Mouse (Mus musculus) thymus, adult 18-20 months (tissue): ENCODE results near the gene Pip4k2a.
A peak's percentile ranks its signal among the peaks of the same experiment; 100 is the strongest.
"Not testable (repeated sequence)": the region's sequence is repeated elsewhere in the genome, so short reads cannot be mapped to it uniquely, and the experiment has no call there.

Experiments used
- DNase-seq, 2 experiments: peaks; one replicate each; pipeline ENCODE4 v3.0.0; 2022; ENCODE audit warnings: mixed read lengths in 2 of 2

Pip4k2a gene

DNA sequence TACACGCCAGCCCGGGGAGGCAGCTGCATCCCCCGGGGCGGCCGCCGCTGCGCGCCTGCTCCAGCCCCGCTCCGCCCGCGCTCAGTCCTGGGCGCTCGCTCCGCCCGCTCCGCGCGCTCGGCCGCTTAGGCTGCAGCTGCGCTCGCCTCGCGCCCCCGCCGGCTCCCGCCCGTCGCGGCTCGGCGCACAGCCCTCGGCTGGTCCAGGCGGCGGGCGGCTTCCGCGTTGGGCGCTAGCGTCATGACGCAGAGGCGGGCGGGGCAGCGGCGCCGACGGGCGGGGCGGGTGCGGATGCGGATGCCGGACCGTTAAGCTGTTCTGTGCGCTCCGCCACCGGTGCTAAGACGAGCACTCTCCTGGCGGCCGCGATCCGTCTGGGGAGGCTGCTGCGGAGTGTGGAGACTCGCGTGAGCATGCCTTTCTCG lies at the start of gene Pip4k2a, which contains the start of gene 4930426L09Rik:
Gene Pip4k2a, minus strand, starts transcription at position 73 of the 425 bp plus-strand sequence.
Gene 4930426L09Rik, plus strand, starts transcription at position 290 of the 425 bp plus-strand sequence.
- DNase-seq = peak; percentile 94 to 96

DNA sequence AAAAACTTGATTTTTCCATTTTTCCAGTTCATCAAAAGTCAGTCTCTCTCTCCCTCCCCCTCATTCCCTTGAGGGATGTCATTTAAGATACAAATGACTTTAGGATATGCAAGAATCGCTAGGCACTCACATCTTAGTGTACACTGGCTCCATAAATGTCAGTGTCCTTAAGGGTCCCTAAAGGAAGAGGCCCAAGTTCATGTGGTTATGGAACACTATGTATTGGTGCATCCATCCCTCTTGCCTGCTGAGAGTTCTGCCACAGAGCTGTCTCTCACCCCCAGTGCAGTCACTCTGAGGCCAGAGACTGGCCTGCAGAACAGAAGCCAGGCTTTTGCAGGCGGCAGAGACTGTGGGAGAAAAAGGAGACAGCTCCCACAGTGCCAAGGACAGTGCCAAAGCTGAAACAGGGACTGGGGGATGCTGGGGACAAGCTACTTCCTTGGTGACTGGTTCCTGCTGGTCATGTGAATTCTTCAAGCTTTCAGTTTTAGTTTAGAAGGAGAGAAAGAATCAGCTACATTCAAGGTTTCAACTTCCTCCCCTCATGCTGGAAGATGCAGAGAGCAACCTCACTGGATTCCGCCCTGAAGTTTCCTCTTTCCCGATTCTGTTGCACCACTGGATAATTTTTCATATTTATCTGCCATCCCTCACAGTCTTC lies 40.1 kb upstream of the Pip4k2a start:
- no peak for DNase-seq

DNA sequence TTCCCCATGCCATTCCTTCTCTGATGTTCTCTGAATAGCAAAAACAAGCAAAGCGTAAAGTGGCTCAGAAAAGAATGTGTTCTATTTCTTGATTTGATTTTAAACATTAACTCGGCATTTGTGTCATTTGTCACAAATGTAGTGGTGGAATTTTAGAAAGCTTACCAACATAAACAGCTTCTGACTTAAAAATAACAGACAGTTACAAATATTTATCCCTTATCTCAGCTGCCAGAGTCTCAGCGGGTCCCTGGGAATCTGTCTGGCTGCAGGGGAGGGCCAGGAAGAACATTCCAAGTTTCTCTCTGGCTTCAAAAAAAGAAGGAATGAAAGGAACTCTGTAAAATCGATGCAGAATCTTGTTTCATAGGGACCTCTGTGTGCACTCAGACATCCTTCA lies 39.5 kb upstream of the Pip4k2a start:
- no peak for DNase-seq

DNA sequence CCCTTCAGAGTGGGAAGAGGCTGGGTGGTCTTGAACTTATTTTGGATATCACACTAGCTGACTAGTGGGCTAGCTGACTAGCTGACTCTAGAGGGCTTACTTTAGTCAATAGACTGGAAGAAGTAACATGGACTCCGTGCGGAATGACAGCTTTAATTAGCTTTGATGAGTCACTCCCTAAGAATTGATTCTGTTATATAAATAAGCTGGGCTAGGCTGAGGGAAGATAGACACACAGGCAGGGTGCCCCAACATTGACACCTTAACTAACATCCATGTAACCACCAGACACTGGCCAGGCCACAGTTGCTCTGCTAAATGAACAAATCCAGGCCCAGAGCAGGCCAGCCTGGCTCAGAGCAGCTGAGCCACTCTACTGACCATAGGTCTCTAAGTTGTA lies 26.9 kb upstream of the Pip4k2a start:
- no peak for DNase-seq

DNA sequence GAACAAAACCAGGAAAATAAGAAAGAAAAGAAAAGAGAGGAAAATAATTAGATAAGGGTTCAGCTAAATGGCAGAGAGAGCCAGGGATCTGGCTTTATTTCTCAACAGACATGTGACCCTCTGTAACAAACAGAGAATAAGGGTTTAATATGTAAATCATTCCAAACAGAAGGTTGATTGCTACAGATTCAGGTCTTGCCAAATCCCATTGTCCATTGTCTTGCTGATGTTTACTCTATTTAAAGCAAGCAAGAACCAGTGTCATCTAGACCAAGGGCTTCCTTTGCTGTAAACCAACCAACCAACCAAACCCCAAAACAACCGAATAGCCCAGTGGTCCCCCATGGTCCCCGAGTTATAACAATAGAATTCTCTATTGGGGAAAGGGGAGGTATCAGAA lies 20.1 kb upstream of the Pip4k2a start:
- no peak for DNase-seq

DNA sequence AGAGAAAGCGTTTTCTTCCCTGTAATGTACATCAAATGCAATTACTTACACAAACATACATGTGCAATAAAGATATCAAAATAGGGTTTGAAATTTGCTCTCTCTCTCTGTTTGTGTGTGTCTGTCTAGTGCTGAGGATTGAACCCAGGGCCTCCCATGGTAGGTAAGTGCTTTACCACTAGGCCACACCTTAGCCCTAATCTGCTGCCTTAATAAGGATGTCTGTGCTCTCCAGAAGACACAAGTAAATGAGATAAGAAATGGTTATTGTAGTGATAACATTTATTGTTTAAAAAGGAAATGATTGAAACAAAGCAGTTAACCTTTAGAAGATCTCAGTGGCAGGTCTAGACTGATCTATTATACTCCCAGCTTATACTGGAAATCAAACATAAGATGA lies 18.9 kb upstream of the Pip4k2a start:
- DNase-seq = no peak

- DNase-seq = peak; percentile 50 to 72
These were observed 18.4 kb upstream of the Pip4k2a start for GRCm38 (mm10) chr2:19016348-19016747.

DNA sequence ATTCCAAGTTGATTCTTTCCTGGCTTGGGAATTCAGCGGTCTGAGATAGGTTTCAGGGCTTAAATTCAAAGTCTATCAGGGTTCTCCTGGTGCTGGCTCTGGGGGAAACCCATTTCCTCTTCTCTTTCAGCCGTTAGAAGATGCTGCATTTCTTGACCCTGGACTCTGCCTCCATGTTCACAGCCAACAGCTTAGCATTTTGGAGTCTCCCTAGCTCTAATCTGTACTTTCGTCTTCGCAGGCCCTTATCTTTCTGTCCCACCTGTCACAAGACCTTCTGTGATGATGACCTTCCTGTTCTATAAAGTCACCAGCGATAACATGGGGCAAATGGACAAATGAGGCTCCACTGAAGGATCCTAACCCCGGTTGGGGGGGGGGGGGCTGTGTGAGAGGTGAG lies 13.5 kb upstream of the Pip4k2a start:
- no peak for DNase-seq

DNA sequence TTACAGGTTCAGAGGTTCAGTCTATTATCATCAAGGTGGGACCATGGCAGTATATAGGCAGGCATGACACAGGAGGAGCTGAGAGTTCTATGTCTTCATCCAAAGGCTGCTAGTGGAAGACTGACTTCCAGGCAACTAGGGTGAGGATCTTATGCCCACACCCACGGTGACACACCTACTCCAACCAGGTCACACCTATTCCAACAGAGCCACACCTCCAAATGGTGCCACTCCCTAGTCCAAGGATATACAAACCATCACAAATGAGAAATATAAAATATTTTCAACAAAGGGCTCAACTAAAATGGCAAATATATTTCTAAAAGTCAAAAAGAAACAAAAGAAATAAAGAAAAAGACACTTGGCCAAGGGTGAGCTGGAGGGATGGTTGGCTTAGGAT lies 12.6 kb upstream of the Pip4k2a start:
- DNase-seq = not testable (repeated sequence)

DNA sequence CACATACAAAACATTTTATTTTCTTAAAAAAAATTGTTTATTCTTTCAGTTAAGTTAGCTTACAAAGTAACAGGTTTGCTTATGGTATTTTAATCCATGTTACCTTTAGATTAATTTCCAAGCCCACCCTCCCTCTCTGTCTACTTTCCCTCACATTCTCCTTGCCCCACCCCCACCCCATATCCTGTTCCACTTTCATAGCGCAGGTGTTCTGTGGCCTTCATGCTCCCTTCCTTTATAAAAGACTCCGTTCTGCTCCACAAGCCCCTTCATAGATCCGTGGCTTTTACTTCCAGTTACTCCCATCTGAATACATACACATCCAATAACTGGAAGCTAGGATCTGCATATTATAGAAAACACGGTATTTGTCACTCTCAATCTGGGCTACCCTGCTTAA lies 9.7 kb upstream of the Pip4k2a start:
- DNase-seq = no peak

DNA sequence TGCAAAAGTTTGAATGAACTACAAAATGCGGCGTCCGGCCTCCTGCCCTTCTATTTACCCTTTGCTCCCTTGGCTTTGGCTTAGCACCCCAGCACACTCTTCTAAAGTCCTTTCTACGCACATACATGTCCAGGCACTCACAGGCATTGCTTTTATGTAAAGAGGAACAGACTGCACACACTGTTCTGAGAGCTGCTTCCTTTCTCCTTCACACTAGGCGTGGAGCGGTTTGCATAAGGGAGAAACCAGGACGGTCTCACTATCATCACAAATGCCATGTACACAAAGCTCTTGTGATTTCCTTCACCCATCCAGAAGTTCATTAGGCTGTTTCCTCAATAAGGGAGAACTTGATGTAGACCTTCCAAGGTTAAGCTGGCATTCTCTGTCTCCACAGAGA lies 8.2 kb upstream of the Pip4k2a start:
- DNase-seq = no peak

DNA sequence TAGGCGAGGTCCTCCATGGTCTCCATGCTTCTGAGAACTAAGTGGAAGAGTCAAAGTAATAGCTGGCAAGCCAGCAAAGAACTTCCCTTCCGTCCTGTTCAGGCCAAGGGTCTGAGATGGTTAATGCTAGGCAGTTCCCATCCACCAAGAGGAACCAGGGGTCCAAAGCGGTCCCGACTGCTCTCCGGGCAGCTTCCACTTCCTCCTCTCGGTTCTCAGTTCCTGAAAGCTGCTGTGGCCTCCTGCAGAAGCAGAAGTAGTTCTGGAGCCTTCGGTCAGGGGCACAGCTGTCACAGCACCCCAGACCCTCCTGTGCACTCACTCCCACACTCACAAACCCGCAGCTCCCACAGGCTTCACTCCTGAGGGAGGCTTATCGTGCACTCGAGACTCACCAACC lies 6.9 kb upstream of the Pip4k2a start:
- peak; percentile 32 to 46 for DNase-seq

DNA sequence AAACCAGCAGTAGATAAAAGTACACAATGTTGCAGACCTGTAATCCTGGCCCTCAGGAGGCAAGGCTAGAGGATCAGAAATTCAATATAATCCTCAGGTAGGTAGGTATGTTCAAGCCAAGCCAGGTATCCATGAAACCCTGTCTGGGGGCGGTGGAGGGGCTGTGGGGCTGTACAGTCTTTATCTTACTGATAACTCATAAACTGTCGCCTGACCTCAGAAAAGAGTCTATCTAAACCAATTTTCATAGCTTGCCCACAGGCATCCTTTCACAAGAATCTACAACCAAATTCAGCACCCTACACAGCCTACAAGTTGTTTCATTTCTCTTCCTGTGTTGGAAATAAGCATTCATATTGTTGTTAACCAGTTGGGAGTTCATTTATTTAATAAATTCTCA lies 1.5 kb upstream of the Pip4k2a start:
- no peak for DNase-seq

GRCm38 (mm10) chr2:18997387-18997971 lies 447 bp downstream of the Pip4k2a start:
- DNase-seq = peak in 1 of 2 experiments; percentile 58

DNA sequence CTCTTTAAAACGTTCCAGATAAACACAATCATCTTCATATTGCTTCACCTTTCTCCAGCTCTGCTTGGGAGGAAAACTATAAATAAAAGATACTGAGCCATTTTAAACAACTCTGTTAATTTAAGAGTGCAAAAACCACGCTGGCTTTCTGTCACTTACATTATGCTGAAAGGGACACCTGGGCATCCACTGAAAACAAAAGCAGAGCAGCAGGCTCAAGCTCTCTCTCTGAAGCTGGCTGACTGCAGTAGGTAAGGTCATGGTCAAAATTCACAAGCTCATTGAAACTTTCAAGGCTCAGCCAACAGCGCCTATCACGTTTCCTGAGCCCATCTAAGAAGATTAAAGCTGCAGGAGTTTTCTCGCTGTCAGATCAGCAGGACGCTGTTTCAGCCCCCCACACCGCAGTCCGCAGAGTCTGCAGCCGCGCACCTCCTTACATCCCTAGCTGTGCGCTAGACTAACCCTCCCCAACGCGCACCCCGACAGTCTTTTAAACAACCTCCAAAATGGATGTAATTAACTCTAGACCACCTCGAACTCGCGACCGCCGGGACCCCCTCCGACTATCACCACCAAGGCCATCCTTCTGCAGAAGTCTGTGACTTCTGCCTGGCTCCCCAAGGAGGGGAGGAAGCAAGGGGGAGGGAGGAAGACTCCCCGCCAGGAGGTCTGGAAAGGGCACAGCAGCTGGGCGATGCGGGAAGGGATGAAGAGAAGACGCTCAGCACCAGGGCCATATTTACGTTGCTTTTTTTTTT lies 1.3 kb downstream of the Pip4k2a start:
- DNase-seq = peak; percentile 42 to 60

DNA sequence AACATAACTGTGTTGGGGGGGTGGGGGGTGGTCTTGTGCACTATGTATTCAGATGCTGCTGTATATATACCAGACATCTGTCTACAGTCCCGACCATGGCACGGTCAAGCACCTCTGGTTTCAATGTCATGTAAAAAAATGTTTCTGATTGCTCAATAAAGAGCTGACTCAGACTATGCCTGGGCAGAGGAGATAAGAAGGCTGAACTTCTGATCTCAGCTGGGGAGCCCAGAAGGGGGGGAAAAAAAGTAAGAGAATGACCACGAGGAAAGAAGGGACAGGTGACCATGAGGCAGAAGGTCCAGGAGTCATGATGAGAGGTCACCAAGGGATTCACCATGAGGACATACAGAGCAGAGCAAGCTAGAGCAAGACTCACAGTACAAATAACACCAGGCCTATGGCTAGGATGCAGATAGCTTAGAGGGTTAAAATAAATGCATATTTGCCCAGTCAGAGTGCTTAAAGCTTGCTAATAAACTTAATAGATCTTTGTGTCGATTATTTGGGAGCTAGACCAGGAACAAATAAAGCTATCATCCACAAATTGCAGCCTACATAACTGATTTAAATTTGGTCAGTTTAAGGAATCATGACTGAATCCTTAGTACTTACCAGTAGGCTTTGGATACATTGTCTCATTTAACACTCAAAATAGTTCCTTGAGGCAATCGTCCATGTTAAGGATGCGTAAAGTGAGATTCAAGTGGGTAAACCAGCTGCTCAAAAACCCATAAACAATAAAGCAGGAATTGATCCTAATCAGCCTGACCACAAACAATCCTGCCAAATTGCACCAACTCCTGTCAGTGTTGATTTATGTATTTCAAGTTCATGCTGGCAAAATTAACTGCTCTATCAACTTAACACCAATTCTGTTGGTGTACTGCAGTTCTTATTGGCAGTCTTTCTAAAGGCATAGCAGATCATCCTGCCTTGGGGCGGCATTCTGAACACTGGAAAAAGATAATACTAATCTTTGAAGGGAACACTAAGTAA lies 5.1 kb downstream of the Pip4k2a start:
- DNase-seq = no peak

- no peak for DNase-seq
These were observed 9.0 kb downstream of the Pip4k2a start for GRCm38 (mm10) chr2:18988885-18989284.

- no peak for DNase-seq
These were observed 12.4 kb downstream of the Pip4k2a start for GRCm38 (mm10) chr2:18985506-18985905.

GRCm38 (mm10) chr2:18984095-18984847 lies 13.7 kb downstream of the Pip4k2a start:
- DNase-seq = peak; percentile 63 to 75

DNA sequence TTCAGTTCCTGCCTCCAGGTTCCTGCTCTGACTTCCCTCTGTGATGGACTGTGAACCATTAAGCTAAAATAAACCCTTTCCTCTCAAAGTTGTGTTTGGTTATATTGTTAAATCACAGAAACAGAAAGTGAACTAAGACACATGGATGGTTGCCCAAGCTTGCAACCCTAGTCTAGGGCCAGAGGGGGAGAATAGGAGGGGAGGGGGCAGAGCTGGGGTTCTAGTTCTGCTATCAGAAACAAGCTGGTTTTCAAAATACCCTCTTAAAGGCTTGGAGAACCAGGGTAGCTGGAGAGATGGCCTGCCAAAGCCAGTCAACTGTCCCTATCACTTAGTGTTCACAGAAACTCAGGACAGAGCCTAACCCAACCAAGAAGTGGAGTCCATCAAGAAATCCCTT lies 14.4 kb downstream of the Pip4k2a start:
- DNase-seq = no peak

DNA sequence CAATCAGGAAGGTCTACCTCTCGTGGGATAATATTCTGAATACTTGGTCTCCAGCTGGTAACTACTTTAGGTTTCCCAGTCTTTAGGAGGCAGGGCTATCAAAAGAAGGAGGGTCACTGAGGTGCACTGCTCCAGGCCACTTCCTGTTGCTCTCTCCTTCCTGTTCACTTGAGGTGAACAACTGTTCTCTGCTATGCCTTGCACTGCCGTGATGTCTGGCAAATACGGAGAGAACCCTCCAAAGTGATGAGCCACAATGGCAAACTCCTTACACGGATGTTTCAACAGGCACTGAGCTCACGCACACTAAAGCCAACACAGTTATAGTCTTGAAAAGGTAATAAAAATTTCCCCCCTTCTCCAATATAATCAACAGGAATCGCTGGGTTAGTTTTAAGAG lies 15.3 kb downstream of the Pip4k2a start:
- peak in 1 of 2 experiments; percentile 51 for DNase-seq

DNA sequence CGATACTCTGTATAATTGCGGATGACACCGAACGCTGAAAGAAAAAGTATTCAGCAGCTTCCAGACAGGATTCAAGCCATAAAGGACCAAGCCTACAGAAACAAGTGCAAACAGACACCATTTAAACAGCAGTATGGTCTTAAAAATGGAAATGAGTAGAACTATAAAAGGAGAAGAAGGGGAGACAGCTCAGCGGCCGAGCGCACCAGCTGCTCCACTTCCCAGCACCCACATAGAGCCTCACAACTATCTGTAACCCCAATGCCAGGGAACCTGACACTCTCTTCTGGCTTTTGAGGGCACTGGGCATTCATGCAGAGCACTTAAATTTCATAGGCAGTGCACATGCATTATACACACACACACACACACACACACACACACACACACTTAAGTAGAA lies 18.3 kb downstream of the Pip4k2a start:
- DNase-seq = no peak
